Mouse (Mus musculus): ENCODE data around the gene Rabgef1.

DNA sequence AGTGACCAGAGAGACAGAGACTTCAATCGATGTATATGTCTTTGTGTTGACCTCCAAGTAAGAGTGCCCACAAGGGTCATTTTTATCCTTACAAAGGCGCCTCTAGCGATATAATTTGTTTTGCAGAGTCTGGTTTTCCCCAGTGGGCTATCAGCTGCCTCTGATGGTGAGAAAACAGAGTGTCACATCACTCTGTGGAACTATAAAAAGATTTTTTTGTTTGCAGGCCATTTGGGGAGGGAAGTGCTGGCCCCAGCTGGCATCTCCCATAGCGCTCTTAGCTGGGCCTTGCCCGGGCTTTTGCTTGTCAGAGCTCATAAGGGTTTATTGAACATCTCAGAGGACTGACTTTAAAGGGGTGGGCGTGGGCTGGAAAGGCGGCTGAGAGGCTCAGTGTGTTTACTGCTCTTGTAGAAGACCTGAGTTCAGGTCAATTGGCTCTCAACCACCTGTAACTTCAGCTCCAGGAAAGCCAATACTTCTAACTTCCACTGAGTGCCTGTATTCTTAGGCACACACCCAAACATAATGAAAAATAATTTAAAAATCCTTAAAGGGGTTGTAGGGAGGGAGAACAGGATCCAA, 21.8 kb upstream of the Rabgef1 start:
- TF ChIP-seq ZNF384 (IDR thresholded peaks at IDR 0.05; ENCODE audit: low read depth, low read length): no peak
- TF ChIP-seq CHD2 (IDR thresholded peaks at IDR 0.05; ENCODE audit: low read depth, low read length): no peak
- no peak for TF ChIP-seq ZC3H11A (IDR thresholded peaks at IDR 0.05; ENCODE audit: borderline replicate concordance, low read depth, low read length)
- no peak for TF ChIP-seq HCFC1 (IDR thresholded peaks at IDR 0.05; ENCODE audit: borderline replicate concordance, insufficient read depth, low read length)
